Mouse (Mus musculus): ENCODE data around the gene Vsig10.

- TF ChIP-seq CTCF (IDR thresholded peaks at IDR 0.05; ENCODE audit: control insufficient read depth, insufficient read depth, insufficient read length) (no peak), MAX (IDR thresholded peaks at IDR 0.05) (no peak), CEBPB (IDR thresholded peaks at IDR 0.05; ENCODE audit: low read depth) (no peak)
Measured at GRCm38 (mm10) chr5:117277784-117278183, 41.1 kb upstream of the Vsig10 start.
